Mouse (Mus musculus) cerebellum, postnatal 36 days (tissue): Measurements from ENCODE around the gene Heatr5a.

Source experiments
- DNase-seq, 2 experiments: peaks; one replicate each; pipeline ENCODE4 v3.0.0; 2021 to 2022; ENCODE audit warnings: mixed read lengths in 2 of 2

Heatr5a gene

GRCm38 (mm10) chr12:51970352-51971069 is 610 bp downstream of the Heatr5a start:
- DNase-seq, result no peak

GRCm38 (mm10) chr12:51969876-51970275 is 1.2 kb downstream of the Heatr5a start:
- DNase-seq, result no peak

GRCm38 (mm10) chr12:51969092-51969491 is 2.0 kb downstream of the Heatr5a start:
- no peak for DNase-seq

GRCm38 (mm10) chr12:51967915-51968595 is 3.1 kb downstream of the Heatr5a start:
- DNase-seq, result no peak

- DNase-seq, result no peak
These were observed 13.5 kb downstream of the Heatr5a start for GRCm38 (mm10) chr12:51957626-51958025.

- DNase-seq, result no peak
These were observed 18.8 kb downstream of the Heatr5a start for GRCm38 (mm10) chr12:51952309-51952708.

GRCm38 (mm10) chr12:51947498-51947945 is 23.6 kb downstream of the Heatr5a start:
- DNase-seq, result no peak

- DNase-seq, result no peak
These were observed 25.8 kb downstream of the Heatr5a start for GRCm38 (mm10) chr12:51945331-51945730.

- no peak for DNase-seq
These were observed 31.3 kb downstream of the Heatr5a start for GRCm38 (mm10) chr12:51939848-51940247.

GRCm38 (mm10) chr12:51937938-51938337 is 33.2 kb downstream of the Heatr5a start:
- DNase-seq, result no peak

GRCm38 (mm10) chr12:51929630-51930029 is 41.5 kb downstream of the Heatr5a start:
- no peak for DNase-seq

- no peak for DNase-seq
These were observed 53.9 kb downstream of the Heatr5a start for GRCm38 (mm10) chr12:51917191-51917590.

GRCm38 (mm10) chr12:51914903-51915670 is 56.0 kb downstream of the Heatr5a start:
- no peak for DNase-seq

- no peak for DNase-seq
These were observed 61.9 kb downstream of the Heatr5a start for GRCm38 (mm10) chr12:51909202-51909601.

GRCm38 (mm10) chr12:51907543-51907942 is 63.6 kb downstream of the Heatr5a start:
- DNase-seq, result no peak

- no peak for DNase-seq
These were observed 70.6 kb downstream of the Heatr5a start for GRCm38 (mm10) chr12:51900551-51900950.

GRCm38 (mm10) chr12:51896901-51897300 is 74.2 kb downstream of the Heatr5a start:
- DNase-seq, result no peak

- no peak for DNase-seq
These were observed 82.5 kb downstream of the Heatr5a start for GRCm38 (mm10) chr12:51888609-51889008.

GRCm38 (mm10) chr12:51887301-51888290 is 83.5 kb downstream of the Heatr5a start:
- DNase-seq, result no peak

GRCm38 (mm10) chr12:51886369-51886768 is 84.8 kb downstream of the Heatr5a start:
- no peak for DNase-seq

GRCm38 (mm10) chr12:51884801-51885200 is 86.3 kb downstream of the Heatr5a start:
- no peak for DNase-seq

- DNase-seq, result no peak
These were observed 87.8 kb downstream of the Heatr5a start for GRCm38 (mm10) chr12:51883297-51883805.
